Mouse (Mus musculus): ENCODE measurements around the gene Trpm2.

Gene Trpm2

GRCm38 (mm10) chr10:77902894-77903715 is 67.3 kb downstream of the Trpm2 start:
- CTCF ChIA-PET, result no interaction called here

- CTCF ChIA-PET, result no interaction called here
These were observed 68.0 kb downstream of the Trpm2 start, which contains the start of gene Lrrc3 for GRCm38 (mm10) chr10:77902211-77902893. Lrrc3 (minus strand) TSS chr10:77902536.

- CTCF ChIA-PET, result no interaction called here
These were observed 68.5 kb downstream of the Trpm2 start for GRCm38 (mm10) chr10:77901871-77902210.

- CTCF ChIA-PET, result no interaction called here
These were observed 69.2 kb downstream of the Trpm2 start for GRCm38 (mm10) chr10:77900903-77901818.

- CTCF ChIA-PET, result no interaction called here
These were observed 70.2 kb downstream of the Trpm2 start for GRCm38 (mm10) chr10:77900126-77900525.

- CTCF ChIA-PET, result no interaction called here
These were observed 74.8 kb downstream of the Trpm2 start for GRCm38 (mm10) chr10:77895562-77895961.

GRCm38 (mm10) chr10:77890987-77891565 is 79.3 kb downstream of the Trpm2 start:
- CTCF ChIA-PET, result interaction anchor here (0.6 kb wide), 1 partner anchor 1088 kb away, joined by 3 read pairs; no protein-coding TSS in a partner anchor

GRCm38 (mm10) chr10:77886007-77886747 is 84.2 kb downstream of the Trpm2 start:
- CTCF ChIA-PET, result no interaction called here

- CTCF ChIA-PET, result no interaction called here
These were observed 87.8 kb downstream of the Trpm2 start for GRCm38 (mm10) chr10:77882553-77882952.

GRCm38 (mm10) chr10:77880305-77880704 is 90.1 kb downstream of the Trpm2 start:
- CTCF ChIA-PET, result interaction anchor here (0.6 kb wide), 1 partner anchor 1308 kb away, joined by 3 read pairs; no protein-coding TSS in a partner anchor

- CTCF ChIA-PET, result no interaction called here
These were observed 91.4 kb downstream of the Trpm2 start for GRCm38 (mm10) chr10:77878985-77879384.

GRCm38 (mm10) chr10:77869651-77870050 is 100.7 kb downstream of the Trpm2 start:
- CTCF ChIA-PET, result no interaction called here

GRCm38 (mm10) chr10:77867546-77867945 is 102.8 kb downstream of the Trpm2 start:
- CTCF ChIA-PET, result no interaction called here

GRCm38 (mm10) chr10:77864762-77865143 is 105.6 kb downstream of the Trpm2 start:
- CTCF ChIA-PET, result no interaction called here

GRCm38 (mm10) chr10:77864067-77864761 is 106.1 kb downstream of the Trpm2 start:
- CTCF ChIA-PET, result no interaction called here

GRCm38 (mm10) chr10:77861675-77862074 is 108.7 kb downstream of the Trpm2 start, which contains the start of gene Gm3285:
Gm3285 (plus strand) TSS chr10:77861975.
- CTCF ChIA-PET, result no interaction called here
